Mouse (Mus musculus) liver, postnatal 0 days (tissue): ENCODE measurements around the gene Zfp462. TPM values are rescaled to one million over a fixed set of nuclear protein-coding genes. Genes with fewer than 3 reads are reported as not detected.
A peak's percentile ranks its signal among the peaks of the same experiment; 100 is the strongest.

Source experiments
- ATAC-seq: fragments of 200-750 bp; cut with Nextera tagmentation; 2 replicates; pipeline ENCODE4 v1.8.0; 2017; ENCODE audit warnings: mild to moderate bottlenecking, moderate library complexity
- DNase-seq: peaks from one replicate; pipeline ENCODE4 v3.0.0-alpha.2; 2016
- H3K27ac ChIP-seq: fragments of 300-500 bp; sonication (generic); 2 replicates; pipeline ENCODE4 v1.5.1; 2014; ENCODE audit warnings: antibody characterized with exemption, moderate library complexity, mild to moderate bottlenecking, low read depth
- H3K27me3 ChIP-seq: fragments of 300-500 bp; sonication (generic); 2 replicates; pipeline ENCODE4 v1.6.1; 2014; ENCODE audit warnings: low read length, control low read depth, mixed read lengths; ENCODE audit not compliant: insufficient read depth
- H3K36me3 ChIP-seq: fragments of 300-500 bp; sonication (generic); replicated peaks from 2 replicates; pipeline ENCODE4 v1.6.1; 2014; ENCODE audit warnings: mild to moderate bottlenecking, control low read depth, low read length, moderate library complexity, mixed read lengths; ENCODE audit not compliant: insufficient read depth
- H3K4me1 ChIP-seq: fragments of 300-500 bp; sonication (generic); 2 replicates; pipeline ENCODE4 v1.6.1; 2014; ENCODE audit warnings: antibody characterized with exemption, mild to moderate bottlenecking, control low read depth; ENCODE audit not compliant: insufficient read depth
- H3K4me2 ChIP-seq: fragments of 300-500 bp; sonication (generic); 2 replicates; pipeline ENCODE4 v1.6.1; 2014; ENCODE audit warnings: low read depth, mild to moderate bottlenecking, low read length, moderate library complexity, mixed read lengths
- H3K4me3 ChIP-seq: fragments of 300-500 bp; sonication (generic); 2 replicates; pipeline ENCODE4 v1.5.1; 2014; ENCODE audit warnings: low read depth, low read length
- H3K9ac ChIP-seq: fragments of 300-500 bp; sonication (generic); replicated peaks from 2 replicates; pipeline ENCODE4 v1.6.1; 2014; ENCODE audit warnings: mild to moderate bottlenecking, moderate library complexity
- H3K9me3 ChIP-seq: fragments of 300-500 bp; sonication (generic); 2 replicates; pipeline ENCODE4 v1.6.1; 2016; ENCODE audit warnings: mild to moderate bottlenecking, control low read depth, low read length, mixed read lengths
- CTCF ChIP-seq: sonication (generic); IDR thresholded peaks from 2 replicates; pipeline ENCODE4 v1.5.1; 2016; ENCODE audit warnings: antibody characterized with exemption, low read depth
- EP300 ChIP-seq: IDR thresholded peaks from 2 replicates; pipeline ENCODE4 v1.6.1; 2016; ENCODE audit warnings: antibody characterized with exemption, low read depth, mild to moderate bottlenecking
- WGBS: fragments of 180-500 bp; shearing (Covaris S2); extraction: QIAGEN DNeasy Blood & Tissue Kit; methylation state at CpG from one replicate; pipeline ENCODE4 v1.1.7; 2014; ENCODE audit not compliant: insufficient replicate concordance; 5-methylcytosine and 5-hydroxymethylcytosine counted together
- polyA plus RNA-seq: library from polyadenylated mRNA; unstranded; fragments of >200 nt; fragmentation: Nextera tagmentation; extraction: Ambion mirVana; gene quantifications from 2 replicates; pipeline ENCODE4 v1.2.1, GENCODE M21; 2015

Zfp462 gene
- polyA plus RNA-seq, 1 experiment from 2014 or later: 0.14 TPM

DNA sequence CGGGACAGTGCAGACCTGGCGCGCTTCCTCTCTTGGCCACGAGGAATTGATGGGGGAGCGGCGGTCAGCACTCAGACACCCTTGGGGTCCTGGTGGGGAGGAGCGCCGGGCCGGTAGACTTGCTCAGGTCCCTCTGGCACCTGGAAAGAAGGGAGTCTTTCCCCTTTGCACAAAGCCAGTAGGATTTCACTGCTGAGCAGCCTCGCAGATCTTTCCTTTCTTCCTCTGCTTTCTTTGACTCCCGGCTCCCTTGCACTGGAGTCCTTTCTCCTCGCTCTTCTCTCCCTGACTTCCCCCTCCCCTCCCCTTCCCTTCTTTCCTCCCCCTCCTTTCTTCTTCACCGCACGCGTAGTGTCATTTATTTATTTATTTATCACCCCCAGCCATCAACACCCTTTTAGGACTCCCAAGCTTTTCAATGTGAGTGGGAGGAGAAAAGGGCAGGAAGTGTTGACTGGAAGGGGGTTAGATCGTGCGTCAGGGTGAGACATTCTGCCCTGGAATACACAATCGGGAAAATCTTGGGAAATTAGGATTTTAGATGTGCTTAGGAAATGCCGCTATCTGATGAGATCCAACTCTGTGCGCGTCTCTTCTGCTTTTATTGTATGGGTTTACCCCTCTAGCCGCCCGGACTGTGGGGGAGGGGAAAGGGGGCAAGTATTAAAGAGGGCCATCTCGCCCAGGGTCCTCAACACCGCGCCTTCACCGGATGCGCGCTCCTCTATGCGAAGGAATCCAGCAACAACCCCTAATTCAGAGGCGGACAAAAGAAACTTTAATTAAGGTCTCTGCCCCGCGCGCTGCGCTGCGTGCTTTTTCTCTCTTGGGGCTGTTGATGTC is 976 bp downstream of the Zfp462 start:
- Histone ChIP-seq H3K4me2 (peak overlapping the region; percentile 71), H3K4me3 (peak overlapping the region; percentile 32), H3K4me1 (peaks cover 6% of the 10 kb centered on the region), H3K27ac (no peak overlapping the region), H3K9me3 (no peaks in the 10 kb centered on the region), H3K9ac (no peak overlapping the region), H3K36me3 (no peaks in the 10 kb centered on the region), H3K27me3 (peaks cover 55% of the 10 kb centered on the region)
- ATAC-seq: no peak
- TF ChIP-seq CTCF (no peak), EP300 (no peak)
- 1% methylated on average over 36 of the region's 36 CpGs for WGBS
- DNase-seq: no peak

DNA sequence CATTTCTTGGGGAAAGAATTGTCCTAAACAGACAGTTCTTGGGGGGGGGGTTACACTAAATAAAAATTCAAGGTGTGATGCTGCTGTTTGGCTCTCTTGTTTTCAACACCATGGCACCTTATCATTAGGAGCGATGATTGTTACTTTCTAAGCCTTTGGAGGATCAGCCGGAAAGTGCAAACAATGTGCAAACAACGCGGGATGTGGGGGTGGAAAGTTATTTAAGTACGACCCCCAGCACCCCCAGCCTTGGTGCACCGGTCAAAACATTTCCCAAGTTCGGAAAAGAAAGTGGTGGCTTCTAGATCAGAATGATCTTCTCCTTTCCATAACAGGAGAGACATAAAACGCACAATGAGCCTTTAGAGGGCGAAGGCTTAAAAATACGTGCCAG is 1.8 kb downstream of the Zfp462 start:
- no peak overlapping the region for H3K9ac ChIP-seq
- H3K4me3 ChIP-seq: peak overlapping the region; percentile 48

DNA sequence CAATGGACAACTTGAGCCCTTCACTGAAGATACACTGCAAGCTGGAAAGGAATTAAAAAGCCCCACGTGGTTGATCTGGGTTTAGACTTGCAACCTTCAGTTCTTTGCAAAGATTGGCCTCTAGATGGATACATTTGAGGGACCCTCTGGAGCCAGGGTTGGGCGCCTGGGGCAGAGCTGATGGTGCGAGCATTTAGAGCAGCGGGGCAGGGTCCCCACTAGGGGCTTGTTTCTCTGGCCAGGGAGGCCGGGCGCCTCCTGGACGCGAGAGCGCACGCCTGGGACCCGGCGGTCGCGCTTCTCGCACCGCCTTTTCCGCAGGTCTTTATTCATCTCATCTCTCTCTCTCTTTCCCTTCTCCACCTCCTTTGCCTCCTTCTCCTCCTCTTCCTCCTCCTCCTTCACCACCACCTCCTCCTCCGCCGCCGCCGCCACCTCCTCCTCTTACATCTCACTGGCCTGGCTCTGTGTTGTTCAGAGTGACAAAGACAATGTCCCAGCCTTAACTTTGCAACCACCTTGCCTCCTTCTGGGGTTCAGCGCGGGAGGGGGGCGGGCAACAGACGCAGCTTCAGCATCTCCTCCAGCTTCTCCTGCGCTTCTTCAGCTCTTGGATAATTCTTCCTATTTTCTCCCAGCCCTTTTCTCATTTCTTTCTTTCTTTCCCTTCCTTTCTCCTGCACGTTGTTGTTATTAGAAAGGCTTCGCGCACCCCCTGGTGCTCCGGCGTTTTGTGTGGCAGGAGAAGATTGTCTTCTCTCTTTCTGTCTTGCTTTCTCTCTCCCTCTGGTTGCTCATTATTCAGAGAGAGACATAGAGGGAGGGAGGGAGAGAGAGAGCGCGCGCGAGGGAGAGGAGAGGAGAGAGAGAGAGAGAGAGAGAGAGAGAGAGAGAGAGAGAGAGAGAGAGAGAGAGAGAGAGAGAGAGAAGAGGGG is 2.5 kb downstream of the Zfp462 start:
- Histone ChIP-seq H3K27me3 (peaks cover 58% of the 10 kb centered on the region), H3K9me3 (no peaks in the 10 kb centered on the region), H3K4me1 (peaks cover 6% of the 10 kb centered on the region), H3K4me2 (peak overlapping the region; percentile 71), H3K27ac (no peak overlapping the region), H3K9ac (no peak overlapping the region), H3K4me3 (peak overlapping the region; percentile 48), H3K36me3 (no peaks in the 10 kb centered on the region)
- 1% methylated on average over 31 of the region's 35 CpGs for WGBS
- TF ChIP-seq CTCF: no peak
- no peak for TF ChIP-seq EP300
- DNase-seq (no peak), ATAC-seq (no peak)

More for the DNA sequence above, 1.8 kb downstream of the Zfp462 start:
- H3K9me3 ChIP-seq: no peaks in the 10 kb centered on the region
- peak overlapping the region; percentile 71 for H3K4me2 ChIP-seq
- WGBS: under 1% methylated on average over 10 of the region's 10 CpGs
- ATAC-seq (no peak), DNase-seq (no peak)
- H3K36me3 ChIP-seq: no peaks in the 10 kb centered on the region
- H3K27ac ChIP-seq: no peak overlapping the region
- TF ChIP-seq CTCF (no peak), EP300 (no peak)
- peaks cover 6% of the 10 kb centered on the region for H3K4me1 ChIP-seq
- peaks cover 58% of the 10 kb centered on the region for H3K27me3 ChIP-seq

DNA sequence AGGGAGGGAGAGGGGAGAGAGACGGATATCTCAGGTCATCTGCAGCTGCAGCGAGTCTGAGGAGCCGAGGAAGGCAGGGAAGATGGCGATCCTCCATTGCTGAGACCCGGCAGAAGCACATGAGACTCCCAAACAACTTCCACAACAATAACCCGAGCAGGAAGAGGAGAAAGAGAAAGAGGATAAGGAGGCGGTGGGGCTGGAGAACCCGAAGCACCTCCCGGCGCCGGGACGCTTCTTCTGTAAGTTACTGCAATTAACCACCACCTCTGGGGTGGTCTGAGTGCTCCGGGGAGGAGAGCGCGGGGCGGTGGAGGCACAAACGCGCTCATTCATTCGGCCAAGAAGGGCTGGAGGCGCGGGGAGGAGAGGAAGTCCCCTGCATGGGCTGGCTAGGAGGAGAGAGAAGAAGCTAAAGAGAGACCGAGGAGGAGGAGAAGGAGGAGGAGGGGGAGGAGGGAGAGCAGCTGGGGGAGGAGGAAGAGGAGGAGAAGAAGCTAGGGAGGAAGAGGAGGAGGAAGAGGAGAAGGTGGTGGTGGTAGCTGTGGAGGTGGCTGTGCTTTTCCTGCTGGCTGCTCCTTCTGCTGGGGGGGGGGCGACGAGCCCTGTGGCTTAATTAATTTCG is 3.3 kb downstream of the Zfp462 start:
- DNase-seq (peak; percentile 26), ATAC-seq (no peak)
- H3K9me3 ChIP-seq: no peaks in the 10 kb centered on the region
- TF ChIP-seq CTCF (no peak), EP300 (no peak)
- peak overlapping the region; percentile 71 for H3K4me2 ChIP-seq
- peaks cover 6% of the 10 kb centered on the region for H3K4me1 ChIP-seq
- WGBS: under 1% methylated on average over 23 of the region's 25 CpGs
- H3K27ac ChIP-seq: peak overlapping the region; percentile 12; the same call in 1 of the 2 replicates
- no peaks in the 10 kb centered on the region for H3K36me3 ChIP-seq
- peak overlapping the region; percentile 48 for H3K4me3 ChIP-seq
- H3K27me3 ChIP-seq: peaks cover 58% of the 10 kb centered on the region
- no peak overlapping the region for H3K9ac ChIP-seq

DNA sequence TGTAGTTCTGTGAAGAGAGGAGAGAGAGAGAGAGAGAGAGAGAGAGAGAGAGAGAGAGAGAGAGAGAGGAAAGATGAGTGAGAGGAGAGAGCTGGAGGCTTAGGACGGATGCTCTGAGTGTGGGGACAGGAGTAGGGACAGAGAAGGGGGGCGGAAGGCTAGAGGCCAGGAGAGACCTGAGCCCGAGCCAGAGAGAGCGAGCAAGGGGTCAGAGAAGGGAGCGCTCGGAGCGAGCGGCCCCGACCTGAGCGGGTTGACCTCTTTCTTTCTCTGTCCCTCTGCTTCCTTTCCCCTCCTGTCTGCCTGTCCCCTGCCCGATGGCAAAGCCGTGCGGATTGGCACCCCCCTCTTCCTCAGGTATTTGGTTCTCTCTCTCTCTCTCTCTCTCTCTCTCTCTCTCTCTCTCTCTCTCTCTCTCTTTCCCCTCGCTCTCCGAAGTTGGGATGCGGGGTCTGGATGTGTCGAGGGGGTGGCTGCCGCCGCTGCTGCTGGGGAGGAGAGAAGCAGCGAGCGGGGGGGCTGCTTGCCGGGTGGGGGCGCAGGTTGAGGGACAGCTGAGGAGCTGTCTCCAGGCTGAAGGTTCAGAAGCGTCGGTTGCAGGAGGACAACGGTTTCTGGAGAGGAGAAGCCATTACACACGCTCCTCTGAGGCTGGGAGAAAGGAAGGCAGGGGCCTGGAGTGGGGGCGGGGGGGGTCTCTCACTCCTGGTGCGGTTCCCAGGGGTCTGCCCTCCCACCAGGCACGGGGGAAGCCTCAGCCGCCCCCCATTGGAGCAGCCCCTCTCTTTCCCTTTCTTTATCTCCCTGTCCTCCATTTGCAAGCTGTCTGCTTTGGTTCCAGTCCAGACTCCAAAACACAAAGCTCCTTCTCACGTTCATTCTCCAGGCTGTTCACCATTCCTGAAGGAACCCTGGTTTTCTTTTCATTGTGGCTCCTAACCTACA is 4.0 kb downstream of the Zfp462 start:
- no peak for ATAC-seq
- Histone ChIP-seq H3K27me3 (peaks cover 56% of the 10 kb centered on the region), H3K27ac (peak overlapping the region; percentile 57), H3K4me3 (peak overlapping the region; percentile 48), H3K4me2 (peak overlapping the region; percentile 71), H3K4me1 (peaks cover 6% of the 10 kb centered on the region), H3K9me3 (no peaks in the 10 kb centered on the region), H3K36me3 (no peaks in the 10 kb centered on the region), H3K9ac (peak overlapping the region; percentile 18)
- TF ChIP-seq CTCF (no peak), EP300 (no peak)
- 1% methylated on average over 26 of the region's 32 CpGs for WGBS
- peak; percentile 19 for DNase-seq
